Mouse (Mus musculus): ENCODE results near the gene Traf4. TPM values are rescaled to one million over a fixed set of nuclear protein-coding genes. Genes with fewer than 3 reads are reported as not detected.
A peak's percentile ranks its signal among the peaks of the same experiment; 100 is the strongest.

Traf4 gene
- polyA plus RNA-seq, 1 experiment from 2014 or later, result 101 TPM

GRCm38 (mm10) chr11:78160675-78161074 is 4.7 kb downstream of the Traf4 start:
- 87% methylated on average over 3 of the region's 3 CpGs for WGBS
- H3K4me3 ChIP-seq, result no peak overlapping the region
- H3K4me1 ChIP-seq, result peaks cover 33% of the 10 kb centered on the region
- no peak overlapping the region for H3K4me2 ChIP-seq
- no peaks in the 10 kb centered on the region for H3K9me3 ChIP-seq
- peaks cover 29% of the 10 kb centered on the region for H3K36me3 ChIP-seq (replicated peaks)
- H3K27ac ChIP-seq, result peak overlapping the region; percentile 23; the same call in 1 of the 2 replicates
- no peak overlapping the region for H3K9ac ChIP-seq
- no peak for ATAC-seq (replicated peaks)
- H3K27me3 ChIP-seq (replicated peaks), result no peaks in the 10 kb centered on the region

GRCm38 (mm10) chr11:78160171-78160570 is 5.2 kb downstream of the Traf4 start:
- no peaks in the 10 kb centered on the region for H3K9me3 ChIP-seq
- no peak overlapping the region for H3K9ac ChIP-seq
- no peak for ATAC-seq (replicated peaks)
- peaks cover 32% of the 10 kb centered on the region for H3K4me1 ChIP-seq
- no peaks in the 10 kb centered on the region for H3K27me3 ChIP-seq (replicated peaks)
- H3K4me2 ChIP-seq, result no peak overlapping the region
- peaks cover 30% of the 10 kb centered on the region for H3K36me3 ChIP-seq (replicated peaks)
- WGBS, result 88% methylated on average over 18 of the region's 18 CpGs
- no peak overlapping the region for H3K4me3 ChIP-seq
- no peak overlapping the region; the same call in 1 of the 2 replicates for H3K27ac ChIP-seq

DNA sequence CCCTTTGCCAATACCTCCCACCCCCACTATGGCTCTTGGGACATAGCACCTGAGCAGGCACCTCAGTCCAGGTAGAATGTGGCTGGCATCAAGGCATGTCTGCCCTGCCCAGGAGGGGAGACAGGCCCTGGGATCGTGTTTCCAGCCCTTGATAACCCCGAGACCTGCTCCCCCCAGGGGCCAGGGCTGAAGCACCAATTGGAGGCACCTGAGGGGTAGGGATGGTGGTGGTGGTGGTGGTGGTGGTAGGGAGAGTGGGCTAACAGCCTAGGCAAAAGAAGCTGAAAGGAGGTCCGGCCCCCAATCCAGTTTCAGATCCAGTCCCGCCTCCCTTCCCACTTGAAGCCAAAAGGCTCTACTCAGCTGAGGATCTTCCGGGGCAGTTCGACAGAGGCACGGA is 5.8 kb downstream of the Traf4 start:
- ATAC-seq (replicated peaks), result 0 out of 2 replicates have a peak, but pooled peaks have one; percentile 5
- no peak overlapping the region for H3K4me2 ChIP-seq
- peaks cover 36% of the 10 kb centered on the region for H3K36me3 ChIP-seq (replicated peaks)
- no peaks in the 10 kb centered on the region for H3K27me3 ChIP-seq (replicated peaks)
- WGBS, result 84% methylated on average over 7 of the region's 7 CpGs
- no peak overlapping the region for H3K27ac ChIP-seq
- H3K4me1 ChIP-seq, result peaks cover 32% of the 10 kb centered on the region
- no peak overlapping the region for H3K9ac ChIP-seq
- no peaks in the 10 kb centered on the region for H3K9me3 ChIP-seq
- no peak overlapping the region for H3K4me3 ChIP-seq

DNA sequence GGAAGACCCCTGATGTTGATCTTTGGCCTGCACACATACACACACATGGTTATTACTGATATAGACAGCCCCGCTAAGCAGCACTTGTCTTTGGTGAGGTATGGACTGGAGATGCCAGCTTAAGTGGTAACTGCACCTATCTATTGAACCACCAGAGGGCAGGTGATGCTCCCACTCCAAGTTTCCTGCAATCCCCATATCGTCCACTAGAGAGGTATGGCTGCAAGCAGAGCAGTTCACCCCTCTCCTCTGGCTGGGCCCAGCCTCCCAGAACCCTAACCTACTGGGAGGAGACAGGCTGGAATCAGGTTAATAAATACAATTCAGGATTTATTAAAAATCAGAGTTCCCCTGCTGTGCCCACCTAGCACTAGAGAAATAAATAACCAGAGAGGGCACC is 6.3 kb downstream of the Traf4 start:
- H3K36me3 ChIP-seq (replicated peaks), result peaks cover 39% of the 10 kb centered on the region
- peak; percentile 38 for ATAC-seq (replicated peaks)
- H3K4me2 ChIP-seq, result no peak overlapping the region
- H3K9ac ChIP-seq, result no peak overlapping the region
- no peaks in the 10 kb centered on the region for H3K27me3 ChIP-seq (replicated peaks)
- H3K4me1 ChIP-seq, result peaks cover 32% of the 10 kb centered on the region
- H3K27ac ChIP-seq, result no peak overlapping the region
- WGBS, result 38% methylated on average over 2 of the region's 2 CpGs
- H3K4me3 ChIP-seq, result no peak overlapping the region
- no peaks in the 10 kb centered on the region for H3K9me3 ChIP-seq

DNA sequence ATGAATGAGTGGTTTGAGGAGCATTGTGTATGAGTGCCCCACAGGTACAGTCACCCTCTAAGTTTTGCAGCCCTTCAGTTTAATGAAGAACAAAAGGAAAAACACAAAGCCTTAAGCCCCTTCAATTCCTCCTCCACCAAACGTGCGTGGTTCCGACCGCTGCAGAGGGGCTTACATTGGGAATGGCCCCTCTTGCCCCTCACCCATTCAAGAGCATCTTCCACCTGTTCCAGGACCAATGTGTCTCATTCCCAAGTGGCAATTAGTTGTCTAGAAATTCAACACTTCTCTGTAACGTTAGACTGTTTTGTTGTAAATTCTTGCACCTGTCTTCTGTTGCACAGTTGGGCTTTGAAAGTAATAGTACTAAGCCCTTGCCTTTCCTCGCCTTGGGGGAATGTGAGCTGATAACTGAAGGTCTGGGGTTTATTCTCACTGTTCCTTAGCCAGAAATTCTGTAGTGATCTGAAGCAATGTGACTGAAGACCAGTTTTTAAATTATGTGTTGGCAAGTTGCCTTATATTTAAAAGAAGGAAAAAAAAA is 9.2 kb downstream of the Traf4 start:
- H3K36me3 ChIP-seq (replicated peaks), result peaks cover 39% of the 10 kb centered on the region
- H3K4me3 ChIP-seq, result no peak overlapping the region
- ATAC-seq (replicated peaks), result no peak
- H3K27me3 ChIP-seq (replicated peaks), result no peaks in the 10 kb centered on the region
- H3K9ac ChIP-seq, result no peak overlapping the region
- no peaks in the 10 kb centered on the region for H3K9me3 ChIP-seq
- H3K4me2 ChIP-seq, result no peak overlapping the region
- 68% methylated on average over 6 of the region's 6 CpGs for WGBS
- H3K4me1 ChIP-seq, result peaks cover 24% of the 10 kb centered on the region
- no peak overlapping the region for H3K27ac ChIP-seq

- Histone ChIP-seq H3K4me3 (no peak overlapping the region), H3K4me2 (no peak overlapping the region), H3K4me1 (peaks cover 24% of the 10 kb centered on the region), H3K27me3 (replicated peaks) (no peaks in the 10 kb centered on the region), H3K9me3 (no peaks in the 10 kb centered on the region), H3K9ac (no peak overlapping the region), H3K36me3 (replicated peaks) (peaks cover 33% of the 10 kb centered on the region), H3K27ac (no peak overlapping the region)
- 74% methylated on average over 5 of the region's 5 CpGs for whole genome bisulfite sequencing
- ATAC-seq (replicated peaks), result no peak
Observed at GRCm38 (mm10) chr11:78155674-78156073, 9.7 kb downstream of the Traf4 start.

GRCm38 (mm10) chr11:78153778-78154177 is 11.6 kb downstream of the Traf4 start:
- peaks cover 32% of the 10 kb centered on the region for H3K36me3 ChIP-seq (replicated peaks)
- no peaks in the 10 kb centered on the region for H3K9me3 ChIP-seq
- 0 out of 2 replicates have a peak, but pooled peaks have one; percentile 24 for ATAC-seq (replicated peaks)

DNA sequence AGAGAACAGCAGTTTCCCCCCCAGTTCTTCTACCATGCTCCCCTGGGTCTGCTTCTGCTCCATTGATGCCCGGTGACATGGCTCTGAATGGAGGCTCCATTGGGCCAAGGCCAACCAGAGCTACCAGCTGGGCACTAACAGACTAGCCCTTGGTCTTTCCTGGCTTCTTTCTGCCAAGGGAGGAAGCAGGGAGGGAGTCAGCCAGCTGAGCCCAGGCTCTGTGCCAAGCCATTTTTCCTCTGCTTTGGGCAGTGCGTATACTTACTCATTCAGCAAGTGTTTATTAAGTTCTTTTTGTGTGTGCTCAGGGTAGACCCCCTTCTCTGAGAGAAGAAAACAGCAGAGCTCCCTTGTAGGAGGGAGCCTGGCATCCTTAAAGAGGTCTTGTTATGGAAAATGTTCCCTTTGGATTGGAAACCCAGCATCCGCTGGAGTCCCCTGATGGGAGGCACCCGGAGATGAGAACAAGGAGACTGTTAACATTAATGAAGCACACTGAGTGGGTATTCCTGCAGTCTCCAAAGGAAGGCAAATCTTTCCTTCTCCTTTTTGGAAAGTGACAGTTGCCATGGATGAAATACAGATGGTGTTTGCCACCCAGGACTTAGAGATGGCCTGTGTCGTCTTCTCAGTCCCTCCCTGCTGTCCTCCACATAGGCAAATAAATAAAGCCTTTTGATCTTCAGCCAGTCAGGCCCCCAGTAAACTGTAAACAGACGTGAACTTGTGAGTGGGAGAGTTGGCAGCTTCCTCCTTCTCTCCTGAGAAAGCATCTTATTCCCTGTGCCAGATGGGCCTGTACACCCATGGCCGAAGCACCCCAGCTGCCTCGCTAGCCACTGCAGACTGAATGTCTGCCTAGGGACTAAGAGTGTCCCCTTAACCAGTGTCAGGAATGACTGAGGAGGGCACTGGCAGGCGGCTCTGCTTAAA is 12.8 kb downstream of the Traf4 start:
- peaks cover 17% of the 10 kb centered on the region for H3K4me1 ChIP-seq
- peaks cover 23% of the 10 kb centered on the region for H3K36me3 ChIP-seq (replicated peaks)
- H3K27me3 ChIP-seq (replicated peaks), result no peaks in the 10 kb centered on the region
- no peak overlapping the region for H3K4me2 ChIP-seq
- H3K9me3 ChIP-seq, result no peaks in the 10 kb centered on the region
- H3K27ac ChIP-seq, result peak overlapping the region; percentile 71
- ATAC-seq (replicated peaks), result peak; percentile 82
- no peak overlapping the region for H3K9ac ChIP-seq
- H3K4me3 ChIP-seq, result no peak overlapping the region
- 56% methylated on average over 9 of the region's 9 CpGs for WGBS

More at GRCm38 (mm10) chr11:78153778-78154177, 11.6 kb downstream of the Traf4 start:
- H3K27ac ChIP-seq, result peak overlapping the region; percentile 71
- no peak overlapping the region for H3K4me2 ChIP-seq
- 73% methylated on average over 13 of the region's 13 CpGs for WGBS
- H3K4me1 ChIP-seq, result peaks cover 22% of the 10 kb centered on the region
- no peak overlapping the region for H3K4me3 ChIP-seq
- no peak overlapping the region for H3K9ac ChIP-seq
- H3K27me3 ChIP-seq (replicated peaks), result no peaks in the 10 kb centered on the region

- Histone ChIP-seq H3K27ac (0 out of 2 replicates have a peak overlapping the region, but pooled peaks have one; percentile 10), H3K9me3 (no peaks in the 10 kb centered on the region), H3K4me1 (peaks cover 17% of the 10 kb centered on the region), H3K36me3 (replicated peaks) (peaks cover 20% of the 10 kb centered on the region), H3K4me2 (no peak overlapping the region), H3K4me3 (no peak overlapping the region), H3K9ac (no peak overlapping the region), H3K27me3 (replicated peaks) (no peaks in the 10 kb centered on the region)
- no peak for ATAC-seq (replicated peaks)
- 31% methylated on average over 1 of the region's 1 CpGs for WGBS
Observed at GRCm38 (mm10) chr11:78151161-78151560, 14.2 kb downstream of the Traf4 start.

GRCm38 (mm10) chr11:78146707-78147543 is 18.5 kb downstream of the Traf4 start:
- Histone ChIP-seq H3K36me3 (replicated peaks) (peaks cover 12% of the 10 kb centered on the region; the same call in 1 of the 2 replicates), H3K27me3 (replicated peaks) (no peaks in the 10 kb centered on the region), H3K9me3 (no peaks in the 10 kb centered on the region), H3K4me2 (no peak overlapping the region), H3K9ac (no peak overlapping the region), H3K4me3 (no peak overlapping the region), H3K27ac (no peak overlapping the region), H3K4me1 (no peaks in the 10 kb centered on the region)
- WGBS, result 95% methylated on average over 6 of the region's 6 CpGs
- ATAC-seq (replicated peaks), result no peak

- Histone ChIP-seq H3K27ac (no peak overlapping the region), H3K36me3 (replicated peaks) (peaks cover 12% of the 10 kb centered on the region; the same call in 1 of the 2 replicates), H3K9me3 (no peaks in the 10 kb centered on the region), H3K4me1 (no peaks in the 10 kb centered on the region), H3K4me2 (no peak overlapping the region), H3K9ac (no peak overlapping the region), H3K27me3 (replicated peaks) (no peaks in the 10 kb centered on the region), H3K4me3 (no peak overlapping the region)
- 91% methylated on average over 5 of the region's 5 CpGs for WGBS
- no peak for ATAC-seq (replicated peaks)
Observed at GRCm38 (mm10) chr11:78146168-78146567, 19.2 kb downstream of the Traf4 start.

DNA sequence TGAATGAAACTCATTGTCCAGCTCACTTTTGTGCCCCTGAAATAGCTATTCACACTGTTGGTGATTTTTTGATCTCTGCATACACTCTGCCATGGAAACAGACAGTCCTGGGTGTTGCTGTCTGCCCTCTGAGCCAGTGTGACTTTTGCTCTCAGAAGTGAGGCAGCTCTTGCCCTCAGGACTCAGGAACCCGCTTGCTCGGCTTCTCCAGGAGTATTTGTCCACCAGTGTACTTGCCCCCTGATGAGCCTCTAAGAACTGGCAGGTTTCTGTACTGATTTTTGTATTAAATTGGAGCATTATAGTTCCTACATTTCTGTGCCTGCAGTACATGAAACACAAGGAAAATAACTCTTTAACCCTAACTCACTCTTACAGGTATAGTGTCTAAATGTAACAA is 21.9 kb downstream of the Traf4 start:
- WGBS, result 78% methylated on average over 2 of the region's 2 CpGs

More for the DNA sequence above, 21.9 kb downstream of the Traf4 start:
- no peak overlapping the region for H3K27ac ChIP-seq
- no peak overlapping the region for H3K4me3 ChIP-seq
- peaks cover 8% of the 10 kb centered on the region; the same call in 1 of the 2 replicates for H3K36me3 ChIP-seq (replicated peaks)
- no peaks in the 10 kb centered on the region for H3K9me3 ChIP-seq
- no peak for ATAC-seq (replicated peaks)
- H3K9ac ChIP-seq, result no peak overlapping the region
- H3K27me3 ChIP-seq (replicated peaks), result no peaks in the 10 kb centered on the region
- H3K4me1 ChIP-seq, result no peaks in the 10 kb centered on the region
- no peak overlapping the region for H3K4me2 ChIP-seq
